Mouse (Mus musculus) forebrain, embryonic 16.5 days (tissue): ENCODE measurements around the gene Cpne4. TPM values are rescaled to one million over a fixed set of nuclear protein-coding genes. Genes with fewer than 3 reads are reported as not detected.

Experiments used
- ATAC-seq: fragments of 200-750 bp; cut with Nextera tagmentation; 2 replicates; pipeline ENCODE4 v1.8.0; 2017; ENCODE audit warnings: mild to moderate bottlenecking, moderate library complexity
- H3K27ac ChIP-seq: fragments of 300-500 bp; sonication (generic); 2 replicates; pipeline ENCODE4 v1.5.1; 2014; ENCODE audit warnings: low read length, control low read depth
- H3K27me3 ChIP-seq: fragments of 300-500 bp; sonication (generic); replicated peaks from 2 replicates; pipeline ENCODE4 v1.6.1; 2014; ENCODE audit warnings: low read length; ENCODE audit not compliant: control insufficient read depth, insufficient read depth
- H3K36me3 ChIP-seq: fragments of 300-500 bp; sonication (generic); 2 replicates; pipeline ENCODE4 v1.6.1; 2014; ENCODE audit not compliant: control insufficient read depth, insufficient read depth
- H3K4me1 ChIP-seq: fragments of 300-500 bp; sonication (generic); replicated peaks from 2 replicates; pipeline ENCODE4 v1.6.1; 2014; ENCODE audit warnings: low read length; ENCODE audit not compliant: control insufficient read depth, insufficient read depth
- H3K4me2 ChIP-seq: fragments of 300-500 bp; sonication (generic); 2 replicates; pipeline ENCODE4 v1.6.1; 2014; ENCODE audit warnings: mild to moderate bottlenecking, low read length, control low read depth
- H3K4me3 ChIP-seq: fragments of 300-500 bp; sonication (generic); replicated peaks from 2 replicates; pipeline ENCODE4 v1.5.1; 2014; ENCODE audit warnings: mild to moderate bottlenecking, low read length, control low read depth
- H3K9ac ChIP-seq: fragments of 300-500 bp; sonication (generic); replicated peaks from 2 replicates; pipeline ENCODE4 v1.6.1; 2014; ENCODE audit warnings: low read depth, low read length, control low read depth
- H3K9me3 ChIP-seq: fragments of 300-500 bp; sonication (generic); 2 replicates; pipeline ENCODE4 v1.6.1; 2016; ENCODE audit warnings: low read length; ENCODE audit not compliant: control insufficient read depth
- WGBS: fragments of 180-500 bp; shearing (Covaris S2); extraction: QIAGEN DNeasy Blood & Tissue Kit; methylation state at CpG from one replicate; pipeline ENCODE4 v1.1.7; 2014; 5-methylcytosine and 5-hydroxymethylcytosine counted together
- polyA plus RNA-seq: library from polyadenylated mRNA; unstranded; fragments of >200 nt; fragmentation: Nextera tagmentation; extraction: Ambion mirVana; gene quantifications from 2 replicates; pipeline ENCODE4 v1.2.1, GENCODE M21; 2015

Gene Cpne4
- polyA plus RNA-seq: 20.7 and 21.7 TPM in 2 replicates

DNA sequence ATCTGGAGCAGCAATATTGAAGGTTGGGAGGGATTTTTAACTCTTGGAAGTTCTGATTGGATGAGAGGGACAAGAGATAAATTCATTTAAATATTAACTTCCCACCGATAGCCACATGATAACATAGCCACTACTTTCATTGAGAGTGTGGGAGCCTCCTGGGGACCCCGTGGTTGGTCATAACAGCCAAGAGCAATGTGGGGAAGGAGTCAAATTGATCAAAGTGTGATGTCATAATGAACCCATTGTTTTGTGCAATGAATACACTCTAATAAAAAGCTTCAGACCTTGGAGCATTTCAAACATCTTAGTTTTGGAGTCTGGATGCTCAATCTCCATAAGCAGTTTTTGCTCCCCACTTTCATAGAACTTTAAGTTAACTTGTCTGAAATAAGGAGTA is at the start of gene Cpne4:
TSS of gene Cpne4 (plus strand) at position 301 of the 400 bp plus-strand sequence.
- Histone ChIP-seq H3K27ac (no peak within 1 kb of the TSS), H3K4me1 (no peaks in the 10 kb centered on the region), H3K9ac (no peak within 1 kb of the TSS), H3K36me3 (no peaks in the 10 kb centered on the region), H3K9me3 (no peaks in the 10 kb centered on the region), H3K4me3 (no peak within 1 kb of the TSS), H3K4me2 (no peak within 1 kb of the TSS), H3K27me3 (no peaks in the 10 kb centered on the region)
- ATAC-seq: no peak
- 74% methylated on average over 2 of the region's 2 CpGs for WGBS

- Histone ChIP-seq H3K36me3 (no peaks in the 10 kb centered on the region), H3K9ac (no peak overlapping the region), H3K27ac (no peak overlapping the region), H3K4me3 (no peak overlapping the region), H3K4me1 (no peaks in the 10 kb centered on the region), H3K9me3 (0 out of 2 replicates have a peak, but pooled peaks cover 2% of the 10 kb centered on the region), H3K4me2 (no peak overlapping the region), H3K27me3 (no peaks in the 10 kb centered on the region)
- ATAC-seq: no peak
- WGBS: 84% methylated on average over 6 of the region's 6 CpGs
Observed at GRCm38 (mm10) chr9:104515187-104515586, 31.9 kb upstream of the Cpne4 start.

DNA sequence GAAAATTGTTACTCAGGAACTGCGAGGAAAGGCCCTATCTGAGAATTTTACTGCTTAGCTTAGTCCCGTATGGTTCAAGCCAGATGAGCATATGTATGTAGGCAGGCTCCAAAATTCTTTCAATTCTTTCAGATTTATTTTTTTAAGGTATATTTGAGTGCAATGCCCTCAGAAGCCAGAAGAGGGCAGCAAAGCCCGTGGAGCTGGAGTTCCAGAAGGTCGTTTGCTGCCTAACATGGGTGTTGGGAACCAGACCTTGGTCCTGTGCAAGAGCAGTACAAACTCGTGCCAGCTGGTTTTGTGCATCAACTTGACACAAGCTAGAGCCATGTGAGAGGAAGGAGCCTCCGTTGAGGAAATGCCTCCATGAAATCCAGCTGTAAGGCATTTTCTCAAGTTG is 11.6 kb upstream of the Cpne4 start:
- Histone ChIP-seq H3K4me3 (no peak overlapping the region), H3K9ac (no peak overlapping the region), H3K27ac (no peak overlapping the region), H3K4me2 (no peak overlapping the region), H3K27me3 (no peaks in the 10 kb centered on the region), H3K4me1 (no peaks in the 10 kb centered on the region), H3K9me3 (peaks cover 4% of the 10 kb centered on the region), H3K36me3 (no peaks in the 10 kb centered on the region)
- 60% methylated on average over 6 of the region's 6 CpGs for WGBS
- no peak for ATAC-seq

GRCm38 (mm10) chr9:104565815-104566214 is 18.7 kb downstream of the Cpne4 start:
- Histone ChIP-seq H3K9ac (no peak overlapping the region), H3K27me3 (peaks cover 3% of the 10 kb centered on the region; the same call in 1 of the 2 replicates), H3K4me1 (peaks cover 16% of the 10 kb centered on the region), H3K27ac (no peak overlapping the region), H3K9me3 (no peaks in the 10 kb centered on the region), H3K4me2 (no peak overlapping the region), H3K36me3 (no peaks in the 10 kb centered on the region), H3K4me3 (no peak overlapping the region)
- no peak for ATAC-seq
- WGBS: 46% methylated on average over 3 of the region's 3 CpGs

- Histone ChIP-seq H3K27ac (peak overlapping the region; percentile 14; the same call in 1 of the 2 replicates), H3K9me3 (no peaks in the 10 kb centered on the region), H3K4me3 (no peak overlapping the region), H3K4me1 (peaks cover 16% of the 10 kb centered on the region), H3K36me3 (no peaks in the 10 kb centered on the region), H3K4me2 (no peak overlapping the region), H3K9ac (no peak overlapping the region), H3K27me3 (peaks cover 3% of the 10 kb centered on the region; the same call in 1 of the 2 replicates)
- 68% methylated on average over 5 of the region's 5 CpGs for WGBS
- ATAC-seq: peak; percentile 70; the same call in 1 of the 2 replicates
Observed at GRCm38 (mm10) chr9:104566468-104566867, 19.4 kb downstream of the Cpne4 start.

- Histone ChIP-seq H3K9ac (no peak overlapping the region), H3K27ac (no peak overlapping the region), H3K4me1 (peaks cover 16% of the 10 kb centered on the region), H3K27me3 (peaks cover 3% of the 10 kb centered on the region; the same call in 1 of the 2 replicates), H3K4me3 (no peak overlapping the region), H3K9me3 (no peaks in the 10 kb centered on the region), H3K36me3 (no peaks in the 10 kb centered on the region), H3K4me2 (no peak overlapping the region)
- WGBS: 67% methylated on average over 7 of the region's 7 CpGs
- ATAC-seq: no peak
Observed at GRCm38 (mm10) chr9:104567096-104567495, 20.0 kb downstream of the Cpne4 start.

GRCm38 (mm10) chr9:104569480-104570167 is 22.5 kb downstream of the Cpne4 start:
- Histone ChIP-seq H3K9ac (0 out of 2 replicates have a peak overlapping the region, but pooled peaks have one; percentile 5), H3K4me2 (peak overlapping the region; percentile 54), H3K9me3 (no peaks in the 10 kb centered on the region), H3K27me3 (peaks cover 3% of the 10 kb centered on the region; the same call in 1 of the 2 replicates), H3K36me3 (no peaks in the 10 kb centered on the region), H3K4me1 (peaks cover 16% of the 10 kb centered on the region), H3K4me3 (peak overlapping the region; percentile 39), H3K27ac (no peak overlapping the region)
- WGBS: 1% methylated on average over 25 of the region's 25 CpGs
- peak; percentile 83 for ATAC-seq

DNA sequence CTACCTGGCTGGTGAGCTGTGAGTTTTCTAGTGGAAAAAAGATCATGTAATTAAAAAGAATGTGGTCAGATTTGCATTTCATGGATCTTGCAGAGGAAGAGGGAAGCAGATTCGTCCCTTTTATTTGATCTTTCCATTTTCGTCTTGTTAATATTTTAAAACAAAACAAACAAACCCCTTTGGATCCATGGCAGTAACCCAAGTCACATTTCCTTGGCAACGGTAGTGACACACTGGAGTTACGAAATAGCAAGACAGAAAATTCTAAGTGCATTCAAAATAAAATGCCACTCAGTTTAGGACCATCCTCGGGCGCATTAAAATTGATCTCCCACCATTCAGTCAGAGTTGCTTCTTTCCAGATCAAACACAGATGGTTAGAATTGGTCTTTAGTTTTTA is 25.8 kb downstream of the Cpne4 start:
- no peak overlapping the region for H3K4me3 ChIP-seq
- no peak overlapping the region for H3K9ac ChIP-seq
- ATAC-seq: no peak
- no peaks in the 10 kb centered on the region for H3K9me3 ChIP-seq
- no peaks in the 10 kb centered on the region for H3K36me3 ChIP-seq
- H3K27me3 ChIP-seq: peaks cover 3% of the 10 kb centered on the region; the same call in 1 of the 2 replicates
- H3K27ac ChIP-seq: no peak overlapping the region
- 69% methylated on average over 6 of the region's 6 CpGs for WGBS
- H3K4me1 ChIP-seq: peaks cover 12% of the 10 kb centered on the region
- H3K4me2 ChIP-seq: no peak overlapping the region

DNA sequence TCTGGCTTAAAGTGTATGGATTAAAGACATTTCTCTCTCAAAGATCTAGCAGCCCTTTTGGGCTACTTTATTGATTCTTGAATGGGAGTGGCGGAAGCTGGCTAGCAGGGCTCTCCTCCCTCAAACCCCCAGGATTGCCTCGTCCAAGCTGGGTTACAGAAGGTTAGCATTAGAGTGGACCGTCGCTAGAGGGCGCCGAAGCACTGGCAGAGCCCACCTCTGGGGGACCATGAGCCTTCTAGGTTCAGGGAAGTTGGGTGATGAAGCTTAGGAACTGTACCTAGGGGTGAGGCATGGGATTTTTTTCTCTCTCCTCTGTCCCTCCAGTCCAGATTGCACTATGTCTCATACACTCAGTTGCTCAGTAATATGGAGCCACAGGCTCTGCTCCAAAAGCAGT is 27.4 kb downstream of the Cpne4 start:
- Histone ChIP-seq H3K4me3 (no peak overlapping the region), H3K4me1 (peaks cover 10% of the 10 kb centered on the region), H3K9ac (no peak overlapping the region), H3K27me3 (peaks cover 3% of the 10 kb centered on the region; the same call in 1 of the 2 replicates), H3K27ac (no peak overlapping the region), H3K36me3 (no peaks in the 10 kb centered on the region), H3K4me2 (no peak overlapping the region), H3K9me3 (no peaks in the 10 kb centered on the region)
- WGBS: 2% methylated on average over 6 of the region's 6 CpGs
- ATAC-seq: peak; percentile 88
